Mouse (Mus musculus) thymus, adult 2 months (tissue): ENCODE measurements around the gene Napepld. TPM values are rescaled to one million over a fixed set of nuclear protein-coding genes. Genes with fewer than 3 reads are reported as not detected.

Source experiments
- DNase-seq: peaks from one replicate; pipeline ENCODE4 v3.0.0; 2021
- H3K27ac ChIP-seq: fragments of 200-500 bp; 2 replicates; pipeline ENCODE4 v1.5.1; 2012; ENCODE audit warnings: low read length, control low read depth; ENCODE audit not compliant: control insufficient read depth, insufficient read depth
- H3K27me3 ChIP-seq: fragments of 200-500 bp; 2 replicates; pipeline ENCODE4 v1.6.1; 2012; ENCODE audit warnings: mild to moderate bottlenecking, low read length, moderate library complexity, mixed read lengths; ENCODE audit not compliant: control insufficient read depth, insufficient read depth
- H3K36me3 ChIP-seq: fragments of 200-500 bp; 2 replicates; pipeline ENCODE4 v1.6.1; 2012; ENCODE audit warnings: mild to moderate bottlenecking, low read length, moderate library complexity; ENCODE audit not compliant: control insufficient read depth, insufficient read depth
- H3K4me1 ChIP-seq: fragments of 200-500 bp; replicated peaks from 2 replicates; pipeline ENCODE4 v1.6.1; 2012; ENCODE audit warnings: low read length; ENCODE audit not compliant: control insufficient read depth, insufficient read depth
- H3K4me3 ChIP-seq: fragments of 200-500 bp; 2 replicates; pipeline ENCODE4 v1.5.1; 2012; ENCODE audit warnings: mild to moderate bottlenecking, low read length, control low read depth, moderate library complexity; ENCODE audit not compliant: control insufficient read depth, insufficient read depth
- CTCF ChIP-seq: fragments of 200-500 bp; IDR thresholded peaks from 2 replicates; pipeline ENCODE4 v1.5.1; 2012; ENCODE audit warnings: mild to moderate bottlenecking, control low read depth, low read length, moderate library complexity, borderline replicate concordance; ENCODE audit not compliant: control insufficient read depth, poor library complexity, insufficient read depth; ENCODE audit errors: extremely low read depth
- POLR2A ChIP-seq: fragments of 200-500 bp; IDR thresholded peaks from 2 replicates; pipeline ENCODE4 v1.6.1; 2012; ENCODE audit warnings: mild to moderate bottlenecking, low read length, control low read depth, moderate library complexity; ENCODE audit not compliant: control insufficient read depth, poor library complexity, insufficient read depth; ENCODE audit errors: extremely low read depth
- WGBS: fragments of 180-500 bp; shearing (Covaris S2); methylation state at CpG from one replicate; pipeline ENCODE4 v1.1.7; 2018; 5-methylcytosine and 5-hydroxymethylcytosine counted together
- polyA plus RNA-seq: library from polyadenylated mRNA; depleted of rRNA; stranded (reverse); fragments of >200 nt; gene quantifications from 2 replicates; pipeline ENCODE4 v1.2.3, GENCODE M21; 2012

Gene Napepld
- polyA plus RNA-seq, 1 experiment: 1.5 TPM

DNA sequence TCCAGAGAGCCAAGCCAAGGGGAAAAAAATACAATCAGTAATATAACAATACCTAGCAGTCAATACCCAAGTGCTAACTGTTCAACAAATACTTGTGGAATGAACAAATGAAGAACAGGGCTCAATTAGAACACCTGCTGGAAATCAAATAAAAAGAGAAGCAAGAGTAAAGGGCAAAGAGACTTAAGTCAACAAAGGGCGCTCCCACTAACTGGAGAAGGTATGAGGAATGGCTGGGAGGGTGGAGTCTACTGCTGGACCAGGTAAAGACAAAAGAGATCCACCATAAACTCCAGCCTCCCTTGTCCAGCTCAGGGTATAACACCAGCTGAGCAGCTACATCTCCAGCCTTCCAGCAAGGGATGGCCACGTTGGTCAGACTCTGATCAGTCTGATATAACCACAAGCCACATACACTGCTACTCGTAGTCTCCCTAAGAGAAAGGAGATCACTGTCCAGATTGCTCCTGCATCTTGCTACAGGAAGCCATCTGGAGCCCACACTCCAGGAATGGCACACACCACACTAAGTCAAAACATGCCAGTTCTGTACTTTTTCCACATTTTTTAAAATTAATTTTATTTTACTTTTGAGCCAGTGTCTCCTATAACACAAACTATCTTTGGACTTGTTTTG lies 6.2 kb downstream of the Napepld start:
- no peaks in the 10 kb centered on the region for H3K36me3 ChIP-seq
- no peak overlapping the region for H3K4me3 ChIP-seq
- no peak for TF ChIP-seq CTCF
- no peak for TF ChIP-seq POLR2A
- no peaks in the 10 kb centered on the region for H3K4me1 ChIP-seq
- DNase-seq: no peak
- WGBS: 69% methylated on average over 3 of the region's 3 CpGs
- H3K27ac ChIP-seq: no peak overlapping the region
- H3K27me3 ChIP-seq: no peaks in the 10 kb centered on the region

DNA sequence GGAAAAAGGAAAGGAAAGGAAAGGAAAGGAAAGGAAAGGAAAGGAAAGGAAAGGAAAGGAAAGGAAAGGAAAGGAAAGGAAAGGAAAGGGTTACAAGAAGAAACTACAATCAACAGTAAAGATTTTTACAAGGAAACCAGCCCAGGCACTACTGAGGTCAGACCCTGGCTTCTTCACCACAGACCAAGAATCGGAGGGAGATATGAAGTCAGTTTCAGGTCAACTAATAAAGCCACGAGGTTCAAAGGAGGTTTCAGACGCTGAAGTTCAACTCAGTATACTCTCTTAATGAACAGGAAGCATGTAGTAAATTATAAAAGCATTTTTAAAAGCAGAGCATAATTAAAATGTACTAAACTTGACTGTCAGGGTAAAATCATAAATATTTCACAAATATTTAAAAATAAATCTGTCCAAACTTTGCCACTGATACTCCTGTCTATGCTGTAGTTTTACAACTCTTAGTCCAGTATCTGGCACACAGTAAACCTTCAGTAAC lies 7.8 kb downstream of the Napepld start:
- no peak overlapping the region for H3K27ac ChIP-seq
- H3K4me3 ChIP-seq: no peak overlapping the region
- TF ChIP-seq POLR2A (no peak), CTCF (no peak)
- 29% methylated on average over 3 of the region's 3 CpGs for WGBS
- no peaks in the 10 kb centered on the region for H3K27me3 ChIP-seq
- DNase-seq: no peak
- no peaks in the 10 kb centered on the region for H3K4me1 ChIP-seq
- H3K36me3 ChIP-seq: no peaks in the 10 kb centered on the region

DNA sequence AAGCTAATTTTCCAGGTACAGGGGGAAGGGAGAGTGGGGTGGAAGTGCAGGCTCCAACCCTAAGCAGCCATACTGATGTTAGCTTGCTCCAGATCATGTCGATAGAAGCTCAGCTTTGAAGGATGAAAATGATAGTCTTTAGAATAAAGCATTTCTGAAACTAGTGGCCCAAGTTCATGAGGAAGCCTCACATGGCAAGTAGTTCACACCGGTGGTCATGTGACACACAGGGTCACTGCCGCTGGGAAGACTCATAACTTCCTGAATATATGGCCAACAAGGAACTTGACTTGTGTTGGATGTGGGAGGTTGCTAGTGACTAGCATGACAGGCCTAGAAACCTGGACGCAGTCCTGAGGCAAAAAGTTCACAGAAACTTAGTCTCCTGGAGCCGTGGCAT lies 9.0 kb downstream of the Napepld start:
- Histone ChIP-seq H3K36me3 (no peaks in the 10 kb centered on the region), H3K4me1 (no peaks in the 10 kb centered on the region), H3K27me3 (no peaks in the 10 kb centered on the region), H3K4me3 (no peak overlapping the region), H3K27ac (no peak overlapping the region)
- TF ChIP-seq POLR2A (no peak), CTCF (no peak)
- WGBS: 96% methylated on average over 5 of the region's 5 CpGs
- DNase-seq: no peak

DNA sequence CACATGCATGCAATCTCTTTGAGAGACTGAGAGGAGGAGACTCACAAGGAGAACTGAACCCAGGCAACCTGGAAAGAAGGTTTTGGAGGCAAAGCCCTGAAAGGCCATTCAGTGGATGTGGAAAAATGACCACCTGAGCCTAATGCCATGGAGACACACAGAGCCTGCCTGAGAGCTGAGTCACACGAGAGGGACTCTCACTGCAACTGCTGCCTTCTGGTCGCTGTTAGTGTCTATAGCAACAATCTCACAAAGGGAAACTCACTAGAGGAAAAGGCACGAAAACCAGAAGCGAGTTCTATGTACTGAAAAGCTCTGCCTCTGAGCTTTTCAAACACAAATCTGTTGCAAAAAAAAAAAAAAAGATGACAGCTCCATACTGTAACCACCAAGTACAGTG lies 14.2 kb downstream of the Napepld start:
- no peaks in the 10 kb centered on the region for H3K4me1 ChIP-seq
- H3K27me3 ChIP-seq: no peaks in the 10 kb centered on the region
- WGBS: 76% methylated on average over 4 of the region's 4 CpGs
- H3K36me3 ChIP-seq: no peaks in the 10 kb centered on the region
- no peak overlapping the region for H3K27ac ChIP-seq
- TF ChIP-seq CTCF (no peak), POLR2A (no peak)
- DNase-seq: no peak
- no peak overlapping the region for H3K4me3 ChIP-seq

DNA sequence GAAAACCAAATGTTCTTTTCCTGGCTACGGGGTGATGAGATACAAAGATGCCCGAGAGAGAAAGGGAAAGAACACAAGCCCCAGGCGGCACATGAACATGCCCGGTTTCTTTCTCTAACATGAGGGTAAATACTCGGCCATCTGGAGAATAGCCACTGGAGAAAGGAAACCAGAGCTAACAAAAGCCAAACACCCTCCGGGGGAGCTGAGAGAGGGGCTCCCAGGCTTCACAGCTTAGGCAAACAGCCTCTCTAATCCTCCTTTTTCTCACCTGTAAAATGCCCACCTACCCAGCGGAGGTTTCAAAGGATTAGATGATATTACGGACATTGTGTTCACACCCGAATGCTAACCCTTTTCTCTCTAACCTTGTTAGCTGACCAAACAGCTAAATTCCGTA lies 16.2 kb downstream of the Napepld start:
- 89% methylated on average over 10 of the region's 10 CpGs for WGBS
- no peak for TF ChIP-seq CTCF
- no peak for TF ChIP-seq POLR2A
- Histone ChIP-seq H3K4me1 (no peaks in the 10 kb centered on the region), H3K27me3 (no peaks in the 10 kb centered on the region), H3K27ac (no peak overlapping the region), H3K4me3 (no peak overlapping the region), H3K36me3 (no peaks in the 10 kb centered on the region)
- DNase-seq: no peak

DNA sequence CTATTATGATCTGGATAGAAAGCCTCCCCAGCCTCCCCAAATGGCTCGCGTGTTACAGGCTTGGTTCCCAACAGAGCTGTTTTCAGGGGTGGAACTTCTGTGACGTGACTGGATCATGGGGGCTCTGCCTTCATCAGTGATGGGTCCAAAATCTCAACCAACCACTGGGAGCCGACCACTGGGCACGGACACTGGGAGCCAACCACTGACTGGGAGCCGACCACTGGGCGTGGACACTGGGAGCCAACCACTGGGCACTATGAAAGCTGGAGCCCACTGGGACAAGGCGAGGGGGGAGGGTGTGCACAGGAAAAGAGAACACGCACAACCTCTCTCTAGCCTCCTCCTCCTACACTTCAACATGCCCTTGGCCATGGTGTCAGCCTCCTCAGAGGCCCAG lies 17.4 kb downstream of the Napepld start:
- Histone ChIP-seq H3K27me3 (no peaks in the 10 kb centered on the region), H3K27ac (no peak overlapping the region), H3K4me1 (no peaks in the 10 kb centered on the region), H3K36me3 (no peaks in the 10 kb centered on the region), H3K4me3 (no peak overlapping the region)
- 96% methylated on average over 9 of the region's 9 CpGs for WGBS
- DNase-seq: no peak
- TF ChIP-seq CTCF: no peak
- no peak for TF ChIP-seq POLR2A

DNA sequence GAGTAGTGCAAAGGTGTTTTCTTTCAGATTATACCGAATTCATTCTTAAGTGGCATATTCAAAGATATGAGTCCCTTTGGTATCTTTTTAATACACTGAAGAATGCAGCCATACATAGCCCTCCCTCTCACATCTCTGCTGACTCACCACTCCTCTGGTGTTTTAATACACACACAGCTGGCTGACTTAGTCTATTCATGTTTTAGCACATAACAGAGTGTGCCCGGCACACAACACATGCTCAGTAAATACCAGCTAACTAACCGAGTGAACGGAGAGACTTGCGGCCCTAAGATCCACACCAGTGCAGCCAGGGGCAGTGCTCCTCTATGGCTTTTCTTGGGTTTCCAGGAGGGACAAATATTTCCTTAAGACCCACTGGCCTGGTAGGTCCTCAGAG lies 20.3 kb downstream of the Napepld start:
- 67% methylated on average over 5 of the region's 5 CpGs for WGBS
- no peak for TF ChIP-seq POLR2A
- no peak for TF ChIP-seq CTCF
- Histone ChIP-seq H3K27me3 (no peaks in the 10 kb centered on the region), H3K27ac (no peak overlapping the region), H3K4me1 (no peaks in the 10 kb centered on the region), H3K36me3 (no peaks in the 10 kb centered on the region), H3K4me3 (no peak overlapping the region)
- DNase-seq: no peak
